Comparison of ENCODE assay signal across 15 mouse cellular contexts in genomic region chr17:84115133-84115532, GRCm38 (mm10).
DNase-seq lines count a peak whose midpoint lies in the region; ATAC-seq lines count a peak whose summit lies in the region.
"Had no signal": no experiment of that assay in that cellular context is flagged by ENCODE, and none has a peak within 500 bp of the region (broad histone marks: within the 10 kb centered on the region; RNA-seq: fewer than 3 reads in every experiment).

No protein-coding gene starts in this region.

- peak overlapping the region; percentile 57 for H3K27ac ChIP-seq in midbrain, embryonic 10.5 days (replicated peaks)
- H3K27ac ChIP-seq in midbrain, embryonic 16.5 days (ENCODE audit: low read length) = no peak overlapping the region
- peak overlapping the region; percentile 44 for H3K27ac ChIP-seq in embryonic facial prominence, embryonic 10.5 days (replicated peaks)
- H3K27ac ChIP-seq in liver, embryonic 16.5 days (ENCODE audit: low read length) = peak overlapping the region; percentile 54
- H3K27ac ChIP-seq: kidney, postnatal 0 days; midbrain, embryonic 12.5 days had no signal

- no peak for ATAC-seq in midbrain, embryonic 16.5 days
- ATAC-seq in liver, embryonic 16.5 days (ENCODE audit: low read depth) = no peak
- ATAC-seq: lung, postnatal 0 days had no signal

- 70% methylated on average over 8 of the region's 8 CpGs for WGBS in midbrain, embryonic 10.5 days
- 74% methylated on average over 8 of the region's 8 CpGs for WGBS in midbrain, embryonic 16.5 days
- 68% methylated on average over 8 of the region's 8 CpGs for WGBS in embryonic facial prominence, embryonic 10.5 days
- 21% methylated on average over 8 of the region's 8 CpGs for WGBS in liver, embryonic 16.5 days (ENCODE audit: insufficient replicate concordance)

- H3K27me3 ChIP-seq in midbrain, embryonic 10.5 days (ENCODE audit: low read depth, poor library complexity, severe bottlenecking) = peaks cover 5% of the 10 kb centered on the region; the same call in 1 of the 2 replicates
- H3K27me3 ChIP-seq in midbrain, embryonic 16.5 days (ENCODE audit: control insufficient read depth, insufficient read depth, low read depth, low read length) = no peaks in the 10 kb centered on the region
- peaks cover 7% of the 10 kb centered on the region for H3K27me3 ChIP-seq in embryonic facial prominence, embryonic 10.5 days (replicated peaks; ENCODE audit: low read depth, poor library complexity, severe bottlenecking)
- no peaks in the 10 kb centered on the region for H3K27me3 ChIP-seq in liver, embryonic 16.5 days (ENCODE audit: control insufficient read depth, insufficient read depth, low read depth, low read length)
- H3K27me3 ChIP-seq: midbrain, embryonic 12.5 days; stomach, embryonic 15.5 days had no signal

- H3K4me1 ChIP-seq in midbrain, embryonic 10.5 days = peaks cover 42% of the 10 kb centered on the region
- no peaks in the 10 kb centered on the region for H3K4me1 ChIP-seq in midbrain, embryonic 16.5 days (ENCODE audit: control insufficient read depth, insufficient read depth, low read length)
- H3K4me1 ChIP-seq in embryonic facial prominence, embryonic 10.5 days = peaks cover 58% of the 10 kb centered on the region
- peaks cover 81% of the 10 kb centered on the region for H3K4me1 ChIP-seq in liver, embryonic 16.5 days (ENCODE audit: control insufficient read depth, low read depth, low read length)

- no peak overlapping the region for H3K4me3 ChIP-seq in midbrain, embryonic 10.5 days
- H3K4me3 ChIP-seq in midbrain, embryonic 16.5 days (ENCODE audit: low read depth, low read length) = no peak overlapping the region
- no peak overlapping the region for H3K4me3 ChIP-seq in embryonic facial prominence, embryonic 10.5 days
- no peak overlapping the region for H3K4me3 ChIP-seq in liver, embryonic 16.5 days (ENCODE audit: low read depth, low read length)
- H3K4me3 ChIP-seq: heart, adult 2 months; midbrain, embryonic 12.5 days; stomach, embryonic 15.5 days had no signal

- no peak for DNase-seq in midbrain, embryonic 10.5 days (ENCODE audit: low spot score)
- DNase-seq in embryonic facial prominence, embryonic 10.5 days (ENCODE audit: low spot score) = no peak
- peak; percentile 58 for DNase-seq in thymus, postnatal 4 days
- no peak for DNase-seq in layer of hippocampus, postnatal 14 days (ENCODE audit: low spot score in 2 of 2)
- DNase-seq in kidney, postnatal 10 days = no peak
- DNase-seq: adrenal gland, adult 2 months; heart, adult 2 months; heart, postnatal 36 days; left cerebral cortex, postnatal 4 days had no signal

- no peaks in the 10 kb centered on the region for H3K9me3 ChIP-seq in midbrain, embryonic 10.5 days (replicated peaks)
- H3K9me3 ChIP-seq in midbrain, embryonic 16.5 days (replicated peaks; ENCODE audit: control insufficient read depth, low read length, poor library complexity, severe bottlenecking) = no peaks in the 10 kb centered on the region
- no peaks in the 10 kb centered on the region for H3K9me3 ChIP-seq in embryonic facial prominence, embryonic 10.5 days
- no peaks in the 10 kb centered on the region for H3K9me3 ChIP-seq in liver, embryonic 16.5 days (replicated peaks; ENCODE audit: control insufficient read depth, low read length)
- H3K9me3 ChIP-seq: midbrain, embryonic 12.5 days; stomach, embryonic 15.5 days had no signal

- no peaks in the 10 kb centered on the region for H3K36me3 ChIP-seq in midbrain, embryonic 10.5 days
- H3K36me3 ChIP-seq in midbrain, embryonic 16.5 days (ENCODE audit: control insufficient read depth, insufficient read depth, low read length) = no peaks in the 10 kb centered on the region
- H3K36me3 ChIP-seq in embryonic facial prominence, embryonic 10.5 days (replicated peaks) = no peaks in the 10 kb centered on the region
- H3K36me3 ChIP-seq in liver, embryonic 16.5 days (ENCODE audit: control insufficient read depth, insufficient read depth) = no peaks in the 10 kb centered on the region
- H3K36me3 ChIP-seq: midbrain, embryonic 12.5 days; stomach, embryonic 15.5 days had no signal

- no peak overlapping the region for H3K4me2 ChIP-seq in midbrain, embryonic 16.5 days (ENCODE audit: low read length)
- no peak overlapping the region for H3K4me2 ChIP-seq in liver, embryonic 16.5 days (ENCODE audit: low read depth, low read length)
- H3K4me2 ChIP-seq: midbrain, embryonic 12.5 days; stomach, embryonic 15.5 days had no signal

- no peak overlapping the region for H3K9ac ChIP-seq in midbrain, embryonic 16.5 days (ENCODE audit: low read depth, low read length)
- no peak overlapping the region for H3K9ac ChIP-seq in liver, embryonic 16.5 days (ENCODE audit: low read depth, low read length)
- H3K9ac ChIP-seq: midbrain, embryonic 12.5 days; stomach, embryonic 15.5 days had no signal
